Mouse (Mus musculus): ENCODE data around the gene Tubg2. TPM values are rescaled to one million over a fixed set of nuclear protein-coding genes. Genes with fewer than 3 reads are reported as not detected.
"Not testable (repeated sequence)": the region's sequence is repeated elsewhere in the genome, so short reads cannot be mapped to it uniquely, and the experiment has no call there.

Gene Tubg2
- polyA plus RNA-seq, 1 experiment from 2014 or later, result 3.4 TPM

DNA sequence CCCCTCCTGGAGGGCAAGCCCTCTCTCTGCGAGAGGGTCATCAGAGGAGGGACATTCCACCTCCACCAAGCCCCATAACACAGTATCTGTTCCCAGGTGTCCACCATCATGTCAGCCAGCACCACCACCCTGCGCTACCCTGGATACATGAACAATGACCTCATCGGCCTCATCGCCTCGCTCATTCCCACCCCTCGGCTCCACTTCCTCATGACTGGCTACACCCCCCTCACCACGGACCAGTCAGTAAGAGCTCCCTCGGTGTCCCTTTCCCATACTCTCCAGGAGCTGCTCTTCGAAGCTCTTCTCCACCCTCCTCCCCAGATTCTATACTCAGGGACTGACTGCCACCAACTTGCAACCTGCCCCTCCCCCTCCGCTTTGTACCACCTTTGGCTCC, 4.4 kb downstream of the Tubg2 start:
- not testable (repeated sequence) for H3K9ac ChIP-seq (ENCODE audit: low read length); ATAC-seq (ENCODE audit: low FRiP score); H3K4me2 ChIP-seq; H3K9me3 ChIP-seq (ENCODE audit: control insufficient read depth, low read length); DNase-seq (ENCODE audit: low spot score, missing footprints); H3K4me3 ChIP-seq (ENCODE audit: low read depth, low read length); H3K36me3 ChIP-seq (ENCODE audit: control insufficient read depth, insufficient read depth, low read length); H3K27ac ChIP-seq (ENCODE audit: low read depth, low read length)
- 73% methylated on average over 8 of the region's 10 CpGs for WGBS
- H3K4me1 ChIP-seq (ENCODE audit: control insufficient read depth, insufficient read depth, low read length), result peaks cover 11% of the 10 kb centered on the region
- H3K27me3 ChIP-seq (ENCODE audit: control insufficient read depth, insufficient read depth, low read length), result peaks cover 34% of the 10 kb centered on the region

DNA sequence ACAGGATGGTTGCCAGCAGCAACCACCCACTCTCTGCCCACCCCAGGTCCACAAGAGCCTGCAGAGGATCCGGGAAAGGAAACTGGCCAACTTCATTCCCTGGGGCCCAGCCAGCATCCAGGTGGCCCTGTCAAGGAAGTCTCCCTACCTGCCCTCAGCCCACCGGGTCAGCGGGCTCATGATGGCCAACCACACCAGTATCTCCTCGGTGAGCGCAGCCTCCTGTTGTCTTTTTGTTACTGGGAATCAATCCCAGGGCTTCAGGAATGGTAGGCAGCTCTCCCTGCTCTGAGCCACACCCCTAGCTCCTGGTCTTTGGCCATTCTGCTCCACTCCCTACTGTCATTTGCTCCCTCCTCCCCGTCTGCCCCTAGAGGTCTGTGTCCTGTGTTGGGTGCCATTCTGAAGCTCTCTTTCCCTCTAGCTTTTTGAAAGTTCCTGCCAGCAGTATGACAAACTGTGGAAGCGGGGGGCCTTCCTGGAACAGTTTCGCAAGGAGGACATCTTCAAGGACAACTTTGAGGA, 5.3 kb downstream of the Tubg2 start:
- H3K4me3 ChIP-seq (ENCODE audit: low read depth, low read length); H3K4me2 ChIP-seq; H3K9ac ChIP-seq (ENCODE audit: low read length); H3K36me3 ChIP-seq (ENCODE audit: control insufficient read depth, insufficient read depth, low read length); H3K9me3 ChIP-seq (ENCODE audit: control insufficient read depth, low read length); H3K4me1 ChIP-seq (ENCODE audit: control insufficient read depth, insufficient read depth, low read length); ATAC-seq (ENCODE audit: low FRiP score); H3K27ac ChIP-seq (ENCODE audit: low read depth, low read length); DNase-seq (ENCODE audit: low spot score, missing footprints): not testable (repeated sequence)
- WGBS, result 85% methylated on average over 6 of the region's 8 CpGs
- H3K27me3 ChIP-seq (ENCODE audit: control insufficient read depth, insufficient read depth, low read length), result peaks cover 43% of the 10 kb centered on the region

DNA sequence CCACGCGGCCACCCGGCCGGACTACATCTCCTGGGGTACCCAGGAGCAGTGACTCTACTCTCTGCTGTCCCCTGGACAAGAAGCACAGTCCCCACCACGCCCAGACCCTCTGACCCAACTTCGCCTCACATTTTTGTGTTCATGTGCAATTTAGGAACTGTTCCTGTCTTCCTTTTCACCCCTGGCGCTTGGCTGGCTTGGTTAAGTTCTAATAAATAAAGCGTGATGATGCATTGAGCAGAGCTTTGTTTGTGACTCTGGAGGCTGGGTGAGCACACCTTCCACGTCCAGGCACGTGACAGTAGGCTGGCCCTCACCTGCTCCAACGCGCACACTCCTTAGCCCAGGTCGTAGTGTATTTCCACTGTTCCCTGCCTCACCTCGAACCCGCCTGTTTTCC, 5.8 kb downstream of the Tubg2 start:
- H3K27ac ChIP-seq (ENCODE audit: low read depth, low read length), result no peak overlapping the region

DNA sequence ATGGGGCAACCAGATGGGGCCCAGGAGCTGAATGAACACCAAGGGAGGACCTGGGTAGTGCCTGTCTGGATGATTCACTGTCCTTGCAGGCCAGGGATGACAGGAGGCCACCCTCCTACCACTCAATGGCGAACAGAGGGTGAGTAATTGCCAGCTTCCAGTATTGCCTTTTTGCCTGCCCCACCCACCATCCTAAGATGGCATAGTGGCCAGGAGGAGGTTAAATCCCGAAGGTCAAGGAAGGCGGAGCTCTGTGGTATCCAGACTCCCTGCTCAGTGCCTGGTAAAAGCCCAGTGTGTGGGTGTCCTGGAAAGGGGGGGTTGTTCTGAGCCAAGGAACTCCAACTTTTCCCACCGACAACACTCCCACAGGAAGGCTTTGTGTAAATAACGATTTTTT, 6.6 kb downstream of the Tubg2 start:
- 56% methylated on average over 5 of the region's 5 CpGs for WGBS
- Histone ChIP-seq H3K9ac (ENCODE audit: low read length) (no peak overlapping the region), H3K4me2 (no peak overlapping the region), H3K4me3 (ENCODE audit: low read depth, low read length) (no peak overlapping the region), H3K9me3 (ENCODE audit: control insufficient read depth, low read length) (no peaks in the 10 kb centered on the region), H3K27me3 (ENCODE audit: control insufficient read depth, insufficient read depth, low read length) (peaks cover 52% of the 10 kb centered on the region), H3K4me1 (ENCODE audit: control insufficient read depth, insufficient read depth, low read length) (peaks cover 4% of the 10 kb centered on the region), H3K36me3 (ENCODE audit: control insufficient read depth, insufficient read depth, low read length) (no peaks in the 10 kb centered on the region), H3K27ac (ENCODE audit: low read depth, low read length) (no peak overlapping the region)
- DNase-seq (ENCODE audit: low spot score, missing footprints) (peak; percentile 61), ATAC-seq (ENCODE audit: low FRiP score) (no peak)

More for the DNA sequence above, 5.8 kb downstream of the Tubg2 start:
- WGBS, result 92% methylated on average over 15 of the region's 15 CpGs
- ATAC-seq (ENCODE audit: low FRiP score), result no peak
- Histone ChIP-seq H3K9me3 (ENCODE audit: control insufficient read depth, low read length) (no peaks in the 10 kb centered on the region), H3K9ac (ENCODE audit: low read length) (no peak overlapping the region), H3K4me3 (ENCODE audit: low read depth, low read length) (no peak overlapping the region), H3K36me3 (ENCODE audit: control insufficient read depth, insufficient read depth, low read length) (no peaks in the 10 kb centered on the region), H3K4me1 (ENCODE audit: control insufficient read depth, insufficient read depth, low read length) (peaks cover 4% of the 10 kb centered on the region), H3K27me3 (ENCODE audit: control insufficient read depth, insufficient read depth, low read length) (peaks cover 44% of the 10 kb centered on the region), H3K4me2 (no peak overlapping the region)
- peak; percentile 21 for DNase-seq (ENCODE audit: low spot score, missing footprints)

DNA sequence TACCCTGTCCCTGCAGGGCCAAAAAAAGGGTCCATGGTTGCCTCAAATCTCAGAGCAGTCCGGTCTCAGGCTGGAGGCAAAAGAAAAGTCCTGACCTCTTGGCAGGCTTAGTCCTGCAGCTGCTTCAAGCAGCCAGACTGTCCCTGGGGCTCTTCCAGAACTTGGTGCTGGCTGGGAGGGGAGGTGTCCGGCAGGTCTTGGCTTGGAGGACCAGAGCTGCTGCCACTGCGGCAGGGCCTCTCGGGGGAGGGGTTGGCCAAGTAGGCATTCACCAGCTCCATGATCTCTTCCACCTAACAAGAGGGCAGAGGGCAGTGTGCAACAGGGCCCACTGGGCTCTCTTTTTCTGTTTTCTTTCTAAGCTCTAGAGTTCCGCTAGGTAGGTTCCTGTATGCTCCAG, 7.1 kb downstream of the Tubg2 start:
- Histone ChIP-seq H3K4me3 (ENCODE audit: low read depth, low read length) (no peak overlapping the region), H3K36me3 (ENCODE audit: control insufficient read depth, insufficient read depth, low read length) (no peaks in the 10 kb centered on the region), H3K4me2 (no peak overlapping the region), H3K9me3 (ENCODE audit: control insufficient read depth, low read length) (no peaks in the 10 kb centered on the region), H3K4me1 (ENCODE audit: control insufficient read depth, insufficient read depth, low read length) (peaks cover 4% of the 10 kb centered on the region), H3K27ac (ENCODE audit: low read depth, low read length) (no peak overlapping the region), H3K9ac (ENCODE audit: low read length) (no peak overlapping the region), H3K27me3 (ENCODE audit: control insufficient read depth, insufficient read depth, low read length) (peaks cover 56% of the 10 kb centered on the region)
- DNase-seq (ENCODE audit: low spot score, missing footprints) (peak; percentile 85), ATAC-seq (ENCODE audit: low FRiP score) (no peak)
- 58% methylated on average over 5 of the region's 5 CpGs for WGBS

DNA sequence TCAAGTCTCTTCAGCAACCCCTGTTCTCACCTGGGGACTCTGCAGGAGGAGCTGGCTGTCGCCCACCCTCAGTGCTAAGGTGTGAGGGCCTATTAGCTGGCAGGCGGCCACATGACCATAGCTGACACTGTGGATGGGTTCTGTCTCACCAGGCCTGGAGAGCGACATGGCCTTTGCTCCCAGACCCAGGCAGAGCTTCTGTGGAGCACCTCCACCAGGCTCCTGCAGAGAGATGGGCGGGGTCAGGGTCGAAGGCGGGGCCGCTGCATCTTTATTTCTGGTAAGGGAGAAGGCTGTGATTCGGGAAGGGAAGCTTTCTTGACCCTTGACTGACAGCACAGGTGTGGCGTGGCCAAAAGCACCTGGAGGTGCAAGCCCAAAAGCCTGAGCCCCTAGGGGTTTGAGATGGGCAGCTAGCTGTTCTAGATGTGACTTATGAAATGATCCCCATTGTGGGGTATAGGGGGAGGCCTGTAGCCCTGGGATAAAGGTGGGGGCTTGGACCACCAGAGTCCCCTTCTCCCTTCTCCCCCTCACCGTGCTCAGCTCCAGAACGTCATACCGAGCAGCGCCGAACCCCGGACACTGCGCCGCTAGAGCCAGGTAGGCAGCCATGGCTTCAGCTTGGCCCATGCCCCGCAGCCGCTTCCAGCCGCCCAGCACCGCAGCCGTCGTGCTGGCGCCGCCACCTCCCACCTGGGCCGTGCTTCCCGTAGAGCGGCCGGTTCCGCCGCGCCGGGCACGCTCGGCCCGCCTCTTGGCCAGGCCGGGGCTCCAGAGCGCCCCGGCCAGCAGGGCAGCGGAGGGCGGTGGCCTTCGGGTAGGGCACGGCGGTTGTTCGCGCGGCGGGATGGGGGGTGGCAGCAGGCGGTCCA, 8.0 kb downstream of the Tubg2 start:
- no peak for ATAC-seq (ENCODE audit: low FRiP score)
- no peak overlapping the region for H3K27ac ChIP-seq (ENCODE audit: low read depth, low read length)
- peak overlapping the region; percentile 40 for H3K4me2 ChIP-seq
- 0 out of 2 replicates have a peak overlapping the region, but pooled peaks have one; percentile 24 for H3K9ac ChIP-seq (ENCODE audit: low read length)
- H3K36me3 ChIP-seq (ENCODE audit: control insufficient read depth, insufficient read depth, low read length), result no peaks in the 10 kb centered on the region
- peak; percentile 88 for DNase-seq (ENCODE audit: low spot score, missing footprints)
- WGBS, result 7% methylated on average over 42 of the region's 49 CpGs
- H3K27me3 ChIP-seq (ENCODE audit: control insufficient read depth, insufficient read depth, low read length), result peaks cover 66% of the 10 kb centered on the region
- no peaks in the 10 kb centered on the region for H3K9me3 ChIP-seq (ENCODE audit: control insufficient read depth, low read length)
- H3K4me3 ChIP-seq (ENCODE audit: low read depth, low read length), result peak overlapping the region; percentile 21
- peaks cover 4% of the 10 kb centered on the region for H3K4me1 ChIP-seq (ENCODE audit: control insufficient read depth, insufficient read depth, low read length)

DNA sequence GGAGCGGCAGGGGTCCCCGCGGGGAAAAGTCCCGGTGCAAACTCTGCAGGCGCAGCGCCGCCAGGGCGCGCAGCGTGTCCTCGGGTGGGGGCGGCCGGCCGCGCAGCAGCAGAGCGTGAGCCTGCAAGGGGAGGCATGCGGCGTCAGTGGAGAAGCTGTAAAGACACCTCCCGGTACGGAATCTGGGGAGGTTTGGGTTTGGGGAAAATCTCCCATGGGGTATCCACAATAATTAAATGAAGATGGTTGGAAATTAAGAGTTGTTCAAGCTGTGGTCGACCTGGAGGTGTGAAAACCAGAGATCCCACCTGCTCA, 8.6 kb downstream of the Tubg2 start:
- H3K9ac ChIP-seq (ENCODE audit: low read length), result 0 out of 2 replicates have a peak overlapping the region, but pooled peaks have one; percentile 24
- WGBS, result 2% methylated on average over 21 of the region's 21 CpGs
- H3K36me3 ChIP-seq (ENCODE audit: control insufficient read depth, insufficient read depth, low read length), result no peaks in the 10 kb centered on the region

DNA sequence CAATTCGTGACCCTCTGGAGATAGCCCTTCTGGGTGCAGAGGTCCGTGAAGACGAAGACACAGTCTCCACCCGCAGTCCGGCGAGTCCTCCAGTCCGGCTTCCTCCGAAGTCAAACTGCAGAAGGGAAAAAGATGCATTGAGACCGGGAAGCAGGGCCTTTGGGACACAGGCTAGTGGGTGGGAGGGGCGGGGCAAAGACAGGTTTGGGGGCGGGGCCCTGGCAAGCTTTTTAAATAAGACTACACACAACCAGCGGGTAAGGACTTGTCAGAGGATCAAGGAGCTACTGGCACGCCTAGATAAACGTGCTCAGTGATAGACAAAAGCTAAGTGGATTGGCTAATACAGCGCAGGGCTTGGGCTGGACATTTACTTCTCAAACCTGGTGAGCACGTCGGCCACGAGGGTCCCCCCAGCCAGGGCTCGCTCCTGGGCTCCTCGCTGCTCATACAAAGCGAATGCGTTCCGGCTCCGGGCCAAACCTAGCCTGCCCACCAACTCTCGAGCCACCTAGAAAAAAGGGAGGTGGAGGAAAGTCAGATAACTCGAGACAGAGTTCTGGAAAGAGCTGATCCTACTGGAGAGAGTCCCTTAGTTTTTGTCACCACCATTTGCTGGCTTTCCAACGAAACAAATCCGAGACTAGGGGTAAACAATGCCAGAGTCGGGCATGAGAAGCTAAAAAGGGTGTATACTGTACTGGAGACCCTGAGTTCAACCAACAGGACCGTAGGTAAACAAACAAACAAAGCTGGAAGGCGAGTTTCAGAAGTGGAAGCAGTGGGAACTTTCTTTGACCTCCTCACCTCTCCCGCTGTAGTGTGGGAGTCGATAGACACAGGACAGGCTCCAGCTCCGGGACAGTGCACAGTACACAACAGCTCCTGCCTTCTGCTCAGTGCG, 9.2 kb downstream of the Tubg2 start:
- ATAC-seq (ENCODE audit: low FRiP score) (no peak), DNase-seq (ENCODE audit: low spot score, missing footprints) (peak; percentile 93)
- Histone ChIP-seq H3K27ac (ENCODE audit: low read depth, low read length) (no peak overlapping the region), H3K4me2 (no peak overlapping the region), H3K4me3 (ENCODE audit: low read depth, low read length) (peak overlapping the region; percentile 21; the same call in 1 of the 2 replicates), H3K4me1 (ENCODE audit: control insufficient read depth, insufficient read depth, low read length) (peaks cover 10% of the 10 kb centered on the region), H3K36me3 (ENCODE audit: control insufficient read depth, insufficient read depth, low read length) (no peaks in the 10 kb centered on the region), H3K9me3 (ENCODE audit: control insufficient read depth, low read length) (no peaks in the 10 kb centered on the region), H3K27me3 (ENCODE audit: control insufficient read depth, insufficient read depth, low read length) (peaks cover 78% of the 10 kb centered on the region), H3K9ac (ENCODE audit: low read length) (no peak overlapping the region)
- 5% methylated on average over 35 of the region's 35 CpGs for WGBS

More for the DNA sequence above, 8.6 kb downstream of the Tubg2 start:
- H3K27me3 ChIP-seq (ENCODE audit: control insufficient read depth, insufficient read depth, low read length), result peaks cover 72% of the 10 kb centered on the region
- H3K4me1 ChIP-seq (ENCODE audit: control insufficient read depth, insufficient read depth, low read length), result peaks cover 4% of the 10 kb centered on the region
- H3K27ac ChIP-seq (ENCODE audit: low read depth, low read length), result no peak overlapping the region
- ATAC-seq (ENCODE audit: low FRiP score) (no peak), DNase-seq (ENCODE audit: low spot score, missing footprints) (peak; percentile 92)
- peak overlapping the region; percentile 21 for H3K4me3 ChIP-seq (ENCODE audit: low read depth, low read length)
- H3K9me3 ChIP-seq (ENCODE audit: control insufficient read depth, low read length), result no peaks in the 10 kb centered on the region
- peak overlapping the region; percentile 40 for H3K4me2 ChIP-seq

All from midbrain, embryonic 11.5 days (tissue).